7 mouse cellular contexts compared by ENCODE assay signal in genomic region chr16:55967221-55967620, GRCm38 (mm10). TPM values are rescaled to one million over a fixed set of nuclear protein-coding genes. Genes with fewer than 3 reads are reported as not detected.
A peak's percentile ranks its signal among the peaks of the same experiment; 100 is the strongest.
DNase-seq lines count a peak whose midpoint lies in the region; ATAC-seq and TF ChIP-seq lines count a peak whose summit lies in the region.

No protein-coding gene starts in this region.

- no peaks in the 10 kb centered on the region for H3K27me3 ChIP-seq in lung, postnatal 0 days (replicated peaks; ENCODE audit: insufficient read depth, low read length)
- no peaks in the 10 kb centered on the region for H3K27me3 ChIP-seq in erythroblast, embryonic 14.5 days (ENCODE audit: control insufficient read depth)
- no peaks in the 10 kb centered on the region for H3K27me3 ChIP-seq in limb, embryonic 12.5 days
- H3K27me3 ChIP-seq in stomach, embryonic 16.5 days (ENCODE audit: control insufficient read depth, insufficient read depth, low read length), result no peaks in the 10 kb centered on the region

- no peak for TF ChIP-seq EP300 in lung, postnatal 0 days (IDR thresholded peaks at IDR 0.05)

- H3K27ac ChIP-seq in lung, postnatal 0 days (ENCODE audit: low read length), result peak overlapping the region; percentile 88; the same call in 1 of the 2 replicates
- H3K27ac ChIP-seq in limb, embryonic 12.5 days, result no peak overlapping the region
- H3K27ac ChIP-seq in stomach, embryonic 16.5 days (ENCODE audit: low read length), result peak overlapping the region; percentile 87; the same call in 1 of the 2 replicates

- H3K4me1 ChIP-seq in lung, postnatal 0 days (ENCODE audit: insufficient read depth, low read depth, low read length), result no peaks in the 10 kb centered on the region
- H3K4me1 ChIP-seq in erythroblast, embryonic 14.5 days (ENCODE audit: control insufficient read depth), result peaks cover 36% of the 10 kb centered on the region
- peaks cover 14% of the 10 kb centered on the region for H3K4me1 ChIP-seq in limb, embryonic 12.5 days (replicated peaks)
- H3K4me1 ChIP-seq in stomach, embryonic 16.5 days (ENCODE audit: control insufficient read depth, insufficient read depth, low read length), result peaks cover 26% of the 10 kb centered on the region

- H3K4me3 ChIP-seq in lung, postnatal 0 days (ENCODE audit: low read depth, low read length), result peak overlapping the region; percentile 72
- H3K4me3 ChIP-seq in erythroblast, embryonic 14.5 days (replicated peaks), result peak overlapping the region; percentile 70
- peak overlapping the region; percentile 75 for H3K4me3 ChIP-seq in limb, embryonic 12.5 days (replicated peaks)
- H3K4me3 ChIP-seq in stomach, embryonic 16.5 days (replicated peaks; ENCODE audit: low read length), result peak overlapping the region; percentile 90

- ATAC-seq in lung, postnatal 0 days, result no peak
- ATAC-seq in limb, embryonic 12.5 days (ENCODE audit: insufficient number of reproducible peaks, insufficient read depth, low FRiP score, low TSS enrichment, low read depth), result no peak
- ATAC-seq in stomach, embryonic 16.5 days (ENCODE audit: insufficient read depth, low FRiP score), result no peak

- 11% methylated on average over 1 of the region's 1 CpGs for WGBS in lung, postnatal 0 days
- 12% methylated on average over 1 of the region's 1 CpGs for WGBS in limb, embryonic 12.5 days
- WGBS in stomach, embryonic 16.5 days, result 21% methylated on average over 1 of the region's 1 CpGs

- H3K36me3 ChIP-seq in lung, postnatal 0 days (ENCODE audit: insufficient read depth, low read length), result peaks cover 27% of the 10 kb centered on the region
- H3K36me3 ChIP-seq in erythroblast, embryonic 14.5 days (ENCODE audit: control insufficient read depth), result peaks cover 50% of the 10 kb centered on the region
- H3K36me3 ChIP-seq in limb, embryonic 12.5 days, result peaks cover 44% of the 10 kb centered on the region
- peaks cover 22% of the 10 kb centered on the region for H3K36me3 ChIP-seq in stomach, embryonic 16.5 days (ENCODE audit: control insufficient read depth, insufficient read depth, low read length)

- H3K9ac ChIP-seq in lung, postnatal 0 days (replicated peaks; ENCODE audit: low read depth), result peak overlapping the region; percentile 86
- peak overlapping the region; percentile 89 for H3K9ac ChIP-seq in limb, embryonic 12.5 days (replicated peaks)
- H3K9ac ChIP-seq in stomach, embryonic 16.5 days (ENCODE audit: low read length), result peak overlapping the region; percentile 91

- no peak for DNase-seq in lung, postnatal 0 days (ENCODE audit: low spot score)
- no peak for DNase-seq in lung, postnatal 14 days
- DNase-seq in urinary bladder, postnatal 10 days (ENCODE audit: low spot score), result no peak
- DNase-seq in cerebellum, postnatal 4 days (ENCODE audit: low spot score in 2 of 2), result no peak

- no peak for TF ChIP-seq CTCF in lung, postnatal 0 days (IDR thresholded peaks at IDR 0.05)

- H3K9me3 ChIP-seq in lung, postnatal 0 days (ENCODE audit: low read length), result no peaks in the 10 kb centered on the region
- no peaks in the 10 kb centered on the region for H3K9me3 ChIP-seq in erythroblast, embryonic 14.5 days (ENCODE audit: control insufficient read depth, low read length)
- H3K9me3 ChIP-seq in limb, embryonic 12.5 days, result no peaks in the 10 kb centered on the region
- no peaks in the 10 kb centered on the region for H3K9me3 ChIP-seq in stomach, embryonic 16.5 days (replicated peaks; ENCODE audit: control insufficient read depth, low read length)

- peak overlapping the region; percentile 54 for H3K4me2 ChIP-seq in lung, postnatal 0 days (replicated peaks; ENCODE audit: low read depth, low read length)
- H3K4me2 ChIP-seq in limb, embryonic 12.5 days, result peak overlapping the region; percentile 89
- H3K4me2 ChIP-seq in stomach, embryonic 16.5 days (ENCODE audit: low read depth, low read length), result peak overlapping the region; percentile 97

RNA-seq across cellular contexts. Expression of gene Rpl24, which starts 1.1 kb away (rescaled TPM):
- 641 and 650 TPM in 2 replicates for polyA plus RNA-seq in lung, postnatal 0 days (2015; fragmentation: Nextera tagmentation; extraction: Ambion mirVana)
- polyA plus RNA-seq in erythroblast, embryonic 14.5 days (2012), result 15.4 and 21.4 TPM in 2 replicates
- polyA plus RNA-seq in limb, embryonic 12.5 days (2016; fragmentation: Nextera tagmentation; extraction: Ambion mirVana), result 856 and 860 TPM in 2 replicates
- 560 and 735 TPM in 2 replicates for polyA plus RNA-seq in stomach, embryonic 16.5 days (2015; fragmentation: Nextera tagmentation; extraction: Ambion mirVana)

RNA-seq across cellular contexts. Expression of gene Zbtb11, which starts 6.5 kb away (rescaled TPM):
- 8.4 and 9.3 TPM in 2 replicates for polyA plus RNA-seq in lung, postnatal 0 days (2015; fragmentation: Nextera tagmentation; extraction: Ambion mirVana)
- 0.14 and 0.22 TPM in 2 replicates for polyA plus RNA-seq in erythroblast, embryonic 14.5 days (2012)
- polyA plus RNA-seq in limb, embryonic 12.5 days (2016; fragmentation: Nextera tagmentation; extraction: Ambion mirVana), result 22.4 and 22.7 TPM in 2 replicates
- polyA plus RNA-seq in stomach, embryonic 16.5 days (2015; fragmentation: Nextera tagmentation; extraction: Ambion mirVana), result 14.8 and 15.8 TPM in 2 replicates

RNA-seq across cellular contexts. Expression of gene Cep97, which starts 32.6 kb away (rescaled TPM):
- polyA plus RNA-seq in lung, postnatal 0 days (2015; fragmentation: Nextera tagmentation; extraction: Ambion mirVana), result 3.8 and 4.0 TPM in 2 replicates
- 0.25 and 0.26 TPM in 2 replicates for polyA plus RNA-seq in erythroblast, embryonic 14.5 days (2012)
- 13.0 and 13.4 TPM in 2 replicates for polyA plus RNA-seq in limb, embryonic 12.5 days (2016; fragmentation: Nextera tagmentation; extraction: Ambion mirVana)
- 6.8 TPM in 2 replicates for polyA plus RNA-seq in stomach, embryonic 16.5 days (2015; fragmentation: Nextera tagmentation; extraction: Ambion mirVana)

Comparison
In these comparisons a context has a peak if more than half of its experiments do, and no peak if none do; other contexts are left out.
1. RNA of gene Rpl24, which starts 1.1 kb away (polyA plus RNA-seq): 856 to 860 TPM in limb, embryonic 12.5 days, 560 to 735 TPM in stomach, embryonic 16.5 days and 641 to 650 TPM in lung, postnatal 0 days; 15.4 to 21.4 TPM in erythroblast, embryonic 14.5 days; every median in the first group is over 10 times any median in the second.
2. Peak in every context shown above with its lines, with median percentiles within 50 percentile points of each other: H3K4me2 ChIP-seq, H3K4me3 ChIP-seq and H3K9ac ChIP-seq.